Mouse (Mus musculus) cerebellum, adult 2 months (tissue): ENCODE results near the gene Ascl4.

Experiments
- CTCF ChIP-seq: fragments of 200-500 bp; IDR thresholded peaks from 2 replicates; pipeline ENCODE4 v1.5.1; 2011; ENCODE audit warnings: low read depth, mild to moderate bottlenecking, control low read depth, low read length, moderate library complexity, borderline replicate concordance; ENCODE audit not compliant: insufficient read depth
- POLR2A ChIP-seq: fragments of 200-500 bp; IDR thresholded peaks from 2 replicates; pipeline ENCODE4 v1.6.1; 2011; ENCODE audit warnings: low read length, control low read depth, borderline replicate concordance; ENCODE audit not compliant: insufficient read depth

- no peak for TF ChIP-seq CTCF
- TF ChIP-seq POLR2A, result no peak
Measured at GRCm38 (mm10) chr10:85972915-85973314, 45.4 kb downstream of the Ascl4 start.
